Mouse (Mus musculus): ENCODE measurements at regions not wholly inside any gene's neighbourhood (a gene's known extent, or its start where the extent isn't known, plus 50 kb on each side); places are given as distances from the start of the nearest gene placed in this dataset.

DNA sequence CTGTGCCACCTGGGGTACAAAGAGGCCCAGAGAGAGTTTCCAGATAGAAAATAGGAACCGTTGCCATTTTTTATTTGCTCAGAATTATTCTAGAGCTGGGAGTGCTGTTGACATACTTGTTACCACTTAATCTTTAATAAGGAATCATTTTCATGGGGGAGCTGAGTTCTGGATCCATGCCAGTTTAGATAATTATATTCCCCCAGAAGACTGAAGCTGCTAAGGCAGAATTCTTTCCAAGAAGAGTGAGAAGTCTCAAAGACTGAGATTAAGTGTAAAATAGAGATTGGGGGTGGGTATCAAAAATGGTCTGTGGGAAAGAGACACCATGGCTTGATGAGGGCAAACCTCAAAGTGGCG, 119.5 kb upstream of the Astn2 start:
- H3K27me3 ChIP-seq (replicated peaks; ENCODE audit: control insufficient read depth, insufficient read depth, low read length): no peaks in the 10 kb centered on the region
- no peak for ATAC-seq
- H3K27ac ChIP-seq (ENCODE audit: low read depth, low read length): no peak overlapping the region
- H3K9me3 ChIP-seq (ENCODE audit: control insufficient read depth): no peaks in the 10 kb centered on the region
- H3K4me3 ChIP-seq (ENCODE audit: low read depth, low read length): no peak overlapping the region
- no peaks in the 10 kb centered on the region for H3K4me1 ChIP-seq (replicated peaks; ENCODE audit: control insufficient read depth, insufficient read depth, low read length)
- H3K36me3 ChIP-seq (ENCODE audit: control insufficient read depth, insufficient read depth): no peaks in the 10 kb centered on the region
- H3K4me2 ChIP-seq (replicated peaks; ENCODE audit: low read depth): no peak overlapping the region
- H3K9ac ChIP-seq (ENCODE audit: low read depth, low read length): no peak overlapping the region
- 77% methylated on average over 2 of the region's 2 CpGs for WGBS
- no peak for TF ChIP-seq CTCF (IDR thresholded peaks at IDR 0.05; ENCODE audit: low read depth)

- peak; percentile 76 for TF ChIP-seq CTCF (IDR thresholded peaks at IDR 0.05; ENCODE audit: low read depth)
- Histone ChIP-seq H3K9ac (ENCODE audit: low read depth, low read length) (no peak overlapping the region), H3K4me1 (replicated peaks; ENCODE audit: control insufficient read depth, insufficient read depth, low read length) (no peaks in the 10 kb centered on the region), H3K4me2 (replicated peaks; ENCODE audit: low read depth) (no peak overlapping the region), H3K4me3 (ENCODE audit: low read depth, low read length) (no peak overlapping the region), H3K36me3 (ENCODE audit: control insufficient read depth, insufficient read depth) (no peaks in the 10 kb centered on the region), H3K27me3 (replicated peaks; ENCODE audit: control insufficient read depth, insufficient read depth, low read length) (no peaks in the 10 kb centered on the region), H3K9me3 (ENCODE audit: control insufficient read depth) (no peaks in the 10 kb centered on the region), H3K27ac (ENCODE audit: low read depth, low read length) (no peak overlapping the region)
- 47% methylated on average over 8 of the region's 8 CpGs for WGBS
- ATAC-seq: no peak
These were observed 119.0 kb upstream of the Astn2 start for GRCm38 (mm10) chr4:66523238-66523885.

GRCm38 (mm10) chr4:66522097-66522809, 117.8 kb upstream of the Astn2 start:
- no peak for TF ChIP-seq CTCF (IDR thresholded peaks at IDR 0.05; ENCODE audit: low read depth)
- 68% methylated on average over 2 of the region's 2 CpGs for WGBS

GRCm38 (mm10) chr4:66520796-66521195, 116.4 kb upstream of the Astn2 start:
- no peak for TF ChIP-seq CTCF (IDR thresholded peaks at IDR 0.05; ENCODE audit: low read depth)
- 66% methylated on average over 3 of the region's 3 CpGs for WGBS
- Histone ChIP-seq H3K27me3 (replicated peaks; ENCODE audit: control insufficient read depth, insufficient read depth, low read length) (no peaks in the 10 kb centered on the region), H3K4me1 (replicated peaks; ENCODE audit: control insufficient read depth, insufficient read depth, low read length) (no peaks in the 10 kb centered on the region), H3K9me3 (ENCODE audit: control insufficient read depth) (no peaks in the 10 kb centered on the region), H3K4me3 (ENCODE audit: low read depth, low read length) (no peak overlapping the region), H3K27ac (ENCODE audit: low read depth, low read length) (no peak overlapping the region), H3K36me3 (ENCODE audit: control insufficient read depth, insufficient read depth) (no peaks in the 10 kb centered on the region), H3K9ac (ENCODE audit: low read depth, low read length) (no peak overlapping the region), H3K4me2 (replicated peaks; ENCODE audit: low read depth) (no peak overlapping the region)
- ATAC-seq: no peak

More at GRCm38 (mm10) chr4:66522097-66522809, 117.8 kb upstream of the Astn2 start:
- no peak overlapping the region for H3K4me3 ChIP-seq (ENCODE audit: low read depth, low read length)
- H3K36me3 ChIP-seq (ENCODE audit: control insufficient read depth, insufficient read depth): no peaks in the 10 kb centered on the region
- H3K4me1 ChIP-seq (replicated peaks; ENCODE audit: control insufficient read depth, insufficient read depth, low read length): no peaks in the 10 kb centered on the region
- no peak for ATAC-seq
- H3K27me3 ChIP-seq (replicated peaks; ENCODE audit: control insufficient read depth, insufficient read depth, low read length): no peaks in the 10 kb centered on the region
- H3K9me3 ChIP-seq (ENCODE audit: control insufficient read depth): no peaks in the 10 kb centered on the region
- H3K9ac ChIP-seq (ENCODE audit: low read depth, low read length): no peak overlapping the region
- no peak overlapping the region for H3K4me2 ChIP-seq (replicated peaks; ENCODE audit: low read depth)
- H3K27ac ChIP-seq (ENCODE audit: low read depth, low read length): no peak overlapping the region

- Histone ChIP-seq H3K36me3 (ENCODE audit: control insufficient read depth, insufficient read depth) (no peaks in the 10 kb centered on the region), H3K27me3 (replicated peaks; ENCODE audit: control insufficient read depth, insufficient read depth, low read length) (no peaks in the 10 kb centered on the region), H3K4me3 (ENCODE audit: low read depth, low read length) (no peak overlapping the region), H3K9ac (ENCODE audit: low read depth, low read length) (no peak overlapping the region), H3K4me2 (replicated peaks; ENCODE audit: low read depth) (no peak overlapping the region), H3K9me3 (ENCODE audit: control insufficient read depth) (no peaks in the 10 kb centered on the region), H3K27ac (ENCODE audit: low read depth, low read length) (no peak overlapping the region), H3K4me1 (replicated peaks; ENCODE audit: control insufficient read depth, insufficient read depth, low read length) (no peaks in the 10 kb centered on the region)
- TF ChIP-seq CTCF (IDR thresholded peaks at IDR 0.05; ENCODE audit: low read depth): no peak
- 76% methylated on average over 1 of the region's 1 CpGs for WGBS
- ATAC-seq: no peak
These were observed 111.4 kb upstream of the Astn2 start for GRCm38 (mm10) chr4:66515815-66516214.

GRCm38 (mm10) chr4:66483496-66483895, 79.1 kb upstream of the Astn2 start:
- no peak overlapping the region for H3K9ac ChIP-seq (ENCODE audit: low read depth, low read length)
- H3K36me3 ChIP-seq (ENCODE audit: control insufficient read depth, insufficient read depth): no peaks in the 10 kb centered on the region
- H3K4me2 ChIP-seq (replicated peaks; ENCODE audit: low read depth): no peak overlapping the region
- H3K27me3 ChIP-seq (replicated peaks; ENCODE audit: control insufficient read depth, insufficient read depth, low read length): no peaks in the 10 kb centered on the region
- H3K4me1 ChIP-seq (replicated peaks; ENCODE audit: control insufficient read depth, insufficient read depth, low read length): no peaks in the 10 kb centered on the region
- ATAC-seq: no peak
- H3K27ac ChIP-seq (ENCODE audit: low read depth, low read length): no peak overlapping the region
- no peak overlapping the region for H3K4me3 ChIP-seq (ENCODE audit: low read depth, low read length)
- WGBS: 73% methylated on average over 6 of the region's 6 CpGs
- H3K9me3 ChIP-seq (ENCODE audit: control insufficient read depth): no peaks in the 10 kb centered on the region
- no peak for TF ChIP-seq CTCF (IDR thresholded peaks at IDR 0.05; ENCODE audit: low read depth)
